In genomic region chr11:68691321-68692009, GRCm38 (mm10) we compare ENCODE assay signal across 8 mouse cellular contexts. TPM values are rescaled to one million over a fixed set of nuclear protein-coding genes. Genes with fewer than 3 reads are reported as not detected.
DNase-seq lines count a peak whose midpoint lies in the region; ATAC-seq and TF ChIP-seq lines count a peak whose summit lies in the region.

TSS of gene Myh10 (plus strand) at chr11:68691559.

- H3K36me3 ChIP-seq in CH12.LX (replicated peaks in 1 of 2; ENCODE audit: control insufficient read depth in 1 of 2, insufficient read depth in 1 of 2, low read length in 1 of 2) (no peaks in the 10 kb centered on the region), myocyte (ENCODE audit: control insufficient read depth, insufficient read depth) (no peaks in the 10 kb centered on the region)
- peaks cover 5% of the 10 kb centered on the region for H3K36me3 ChIP-seq in forebrain, embryonic 10.5 days (replicated peaks)
- no peaks in the 10 kb centered on the region for H3K36me3 ChIP-seq in heart, embryonic 14.5 days (ENCODE audit: control insufficient read depth, insufficient read depth, low read length)
- H3K36me3 ChIP-seq in liver, embryonic 11.5 days (ENCODE audit: control insufficient read depth, insufficient read depth, low read length): no peaks in the 10 kb centered on the region

- under 1% methylated on average over 51 of the region's 51 CpGs for WGBS in forebrain, embryonic 10.5 days
- WGBS in heart, embryonic 14.5 days: 0% methylated on average over 51 of the region's 51 CpGs
- WGBS in liver, embryonic 11.5 days: under 1% methylated on average over 51 of the region's 51 CpGs

- H3K4me3 ChIP-seq in CH12.LX (replicated peaks in 1 of 3; ENCODE audit: low read depth in 2 of 3, low read length in 2 of 3, poor library complexity in 1 of 3) (peak within 1 kb of the TSS in 2 of 3 experiments; percentile 2 to 32), myocyte (peak within 1 kb of the TSS; percentile 65)
- peak within 1 kb of the TSS; percentile 79 for H3K4me3 ChIP-seq in forebrain, embryonic 10.5 days
- H3K4me3 ChIP-seq in heart, embryonic 14.5 days (ENCODE audit: control insufficient read depth in 1 of 2, insufficient read depth in 1 of 2, low read depth in 1 of 2, low read length in 2 of 2): peak within 1 kb of the TSS; percentile 89 to 97
- peak within 1 kb of the TSS; percentile 87 for H3K4me3 ChIP-seq in liver, embryonic 11.5 days (ENCODE audit: low read depth, low read length)

- in situ Hi-C loops in CH12.LX (cut with MboI; ENCODE audit: low pct_ligation_motif_present, low pct_unique_long_range_greater_than_20kb, low sequenced_read_pairs): no loop called here

- no peak within 1 kb of the TSS for H3K27ac ChIP-seq in CH12.LX (ENCODE audit: insufficient read depth, low read depth)
- H3K27ac ChIP-seq in forebrain, embryonic 10.5 days: peak within 1 kb of the TSS; percentile 94
- H3K27ac ChIP-seq in heart, embryonic 14.5 days (replicated peaks in 1 of 2; ENCODE audit: control insufficient read depth in 1 of 2, insufficient read depth in 1 of 2, low read depth in 2 of 2, low read length in 2 of 2): peak within 1 kb of the TSS; percentile 98 to 99
- H3K27ac ChIP-seq in liver, embryonic 11.5 days (ENCODE audit: low read depth, low read length): peak within 1 kb of the TSS; percentile 91

- H3K4me1 ChIP-seq in CH12.LX (ENCODE audit: control insufficient read depth in 1 of 2, insufficient read depth in 2 of 2): peaks cover 3 to 5% of the 10 kb centered on the region in 2 experiments; a peak in 1 of 4 replicates
- peaks cover 40% of the 10 kb centered on the region for H3K4me1 ChIP-seq in forebrain, embryonic 10.5 days
- H3K4me1 ChIP-seq in heart, embryonic 14.5 days (ENCODE audit: control insufficient read depth in 2 of 2, insufficient read depth in 2 of 2, low read length in 2 of 2): peaks cover 8 to 19% of the 10 kb centered on the region in 2 experiments
- peaks cover 22% of the 10 kb centered on the region for H3K4me1 ChIP-seq in liver, embryonic 11.5 days (replicated peaks; ENCODE audit: control insufficient read depth, insufficient read depth, low read length)

- ATAC-seq in heart, embryonic 14.5 days (ENCODE audit: insufficient number of reproducible peaks, insufficient read depth, low FRiP score, low read depth): peak; percentile 98
- ATAC-seq in liver, embryonic 11.5 days (replicated peaks; ENCODE audit: low FRiP score): peak; percentile 98

- peak; percentile 45 for DNase-seq in CH12.LX (ENCODE audit: extremely low read depth)
- DNase-seq in c-Kit-positive CD71-positive TER-119-negative erythroid progenitor cells, embryonic 14.5 days (ENCODE audit: low read depth): peak; percentile 100
- DNase-seq in forebrain, embryonic 10.5 days (ENCODE audit: extremely low spot score, low spot score): peak; percentile 91
- DNase-seq in kidney, postnatal 10 days: peak; percentile 100
- DNase-seq in liver, embryonic 11.5 days (ENCODE audit: low spot score): peak; percentile 96
- peak; percentile 96 to 97 for DNase-seq in spleen, postnatal 4 days (ENCODE audit: low spot score in 2 of 2)

- H3ac ChIP-seq in myocyte (ENCODE audit: control insufficient read depth, insufficient read length): peak within 1 kb of the TSS; percentile 53

- H3K4me2 ChIP-seq in CH12.LX (ENCODE audit: insufficient read depth, low read depth, poor library complexity, severe bottlenecking) (peak within 1 kb of the TSS; percentile 23; the same call in 1 of the 2 replicates), myocyte (ENCODE audit: low read depth) (peak within 1 kb of the TSS; percentile 96)
- peak within 1 kb of the TSS; percentile 88 for H3K4me2 ChIP-seq in heart, embryonic 14.5 days (ENCODE audit: low read length)
- peak within 1 kb of the TSS; percentile 99 for H3K4me2 ChIP-seq in liver, embryonic 11.5 days

- H3K79me2 ChIP-seq in CH12.LX (replicated peaks; ENCODE audit: control insufficient read depth, extremely low read depth, insufficient read depth, poor library complexity, severe bottlenecking) (no peaks in the 10 kb centered on the region), myocyte (ENCODE audit: control insufficient read depth, insufficient read depth) (peaks cover 39% of the 10 kb centered on the region)

- no peak for TF ChIP-seq RAD21 in CH12.LX (IDR thresholded peaks at IDR 0.05; ENCODE audit: low read depth, low read length)

- no peak for TF ChIP-seq CTCF in CH12.LX (conservative IDR thresholded peaks at IDR 0.05 in 1 of 2, IDR thresholded peaks at IDR 0.05 in 1 of 2; ENCODE audit: low read depth in 2 of 2, low read length in 2 of 2)

- peaks cover 4% of the 10 kb centered on the region for H3K27me3 ChIP-seq in CH12.LX (replicated peaks)
- H3K27me3 ChIP-seq in forebrain, embryonic 10.5 days (ENCODE audit: poor library complexity, severe bottlenecking): no peaks in the 10 kb centered on the region
- H3K27me3 ChIP-seq in heart, embryonic 14.5 days (ENCODE audit: control insufficient read depth, insufficient read depth, low read length): no peaks in the 10 kb centered on the region
- H3K27me3 ChIP-seq in liver, embryonic 11.5 days (replicated peaks; ENCODE audit: control insufficient read depth, insufficient read depth, low read length): no peaks in the 10 kb centered on the region; the same call in 1 of the 2 replicates
- H3K27me3 ChIP-seq in myocyte (ENCODE audit: control insufficient read depth, insufficient read depth, insufficient read length): no peaks in the 10 kb centered on the region

- dilution Hi-C loops in CH12.LX (cut with MboI; ENCODE audit: extremely low pct_ligation_motif_present, extremely low pct_unique_long_range_greater_than_20kb, low sequenced_read_pairs): no loop called here

- TF ChIP-seq EP300 in CH12.LX (IDR thresholded peaks at IDR 0.05; ENCODE audit: low read length): no peak

- TF ChIP-seq POLR2A in CH12.LX (IDR thresholded peaks at IDR 0.05; ENCODE audit: low read depth, low read length): no peak
- peak; percentile 91 for TF ChIP-seq POLR2A in myocyte (IDR thresholded peaks at IDR 0.05; ENCODE audit: insufficient read length, low read depth)

- peaks cover 5% of the 10 kb centered on the region for H3K9me3 ChIP-seq in CH12.LX (replicated peaks; ENCODE audit: low read length)
- H3K9me3 ChIP-seq in forebrain, embryonic 10.5 days: no peaks in the 10 kb centered on the region
- H3K9me3 ChIP-seq in heart, embryonic 14.5 days (ENCODE audit: control insufficient read depth, low read length): no peaks in the 10 kb centered on the region
- H3K9me3 ChIP-seq in liver, embryonic 11.5 days (ENCODE audit: control insufficient read depth, low read length): no peaks in the 10 kb centered on the region

- H3K9ac ChIP-seq in CH12.LX (ENCODE audit: insufficient read depth, low read depth): no peak within 1 kb of the TSS
- peak within 1 kb of the TSS; percentile 99 for H3K9ac ChIP-seq in heart, embryonic 14.5 days (ENCODE audit: low read length)
- peak within 1 kb of the TSS; percentile 89 for H3K9ac ChIP-seq in liver, embryonic 11.5 days (ENCODE audit: low read depth, low read length)

TF ChIP-seq in CH12.LX, 34 proteins besides CTCF, POLR2A, EP300 and RAD21:
- TF ChIP-seq IRF4 (IDR thresholded peaks at IDR 0.05; ENCODE audit: low read depth, low read length): no peak
- no peak for TF ChIP-seq ZNF384 (IDR thresholded peaks at IDR 0.05; ENCODE audit: low read depth, low read length)
- TF ChIP-seq USF2 (conservative IDR thresholded peaks at IDR 0.05; ENCODE audit: low read depth, low read length): no peak
- TF ChIP-seq SIN3A (IDR thresholded peaks at IDR 0.05; ENCODE audit: low read length): no peak
- TF ChIP-seq MAX (IDR thresholded peaks at IDR 0.05; ENCODE audit: low read length): no peak
- no peak for TF ChIP-seq POLR2AphosphoS2 (IDR thresholded peaks at IDR 0.05; ENCODE audit: low read depth, low read length)
- TF ChIP-seq MAZ (IDR thresholded peaks at IDR 0.05; ENCODE audit: low read depth, low read length): no peak
- TF ChIP-seq MYC (IDR thresholded peaks at IDR 0.05; ENCODE audit: low read depth, low read length): no peak

TF ChIP-seq in myocyte, 11 proteins besides CTCF, POLR2A, EP300 and RAD21:
- TF ChIP-seq POLR2AphosphoS2 (IDR thresholded peaks at IDR 0.05; ENCODE audit: insufficient read length, low read depth) (peak; percentile 87), MYOD1 (IDR thresholded peaks at IDR 0.05; ENCODE audit: control insufficient read depth in 1 of 3, insufficient read length in 2 of 3, low read depth in 2 of 3) (peak in 2 of 3 experiments; percentile 9 to 34), MAX (IDR thresholded peaks at IDR 0.05; ENCODE audit: low read depth) (no peak), MYOG (IDR thresholded peaks at IDR 0.05; ENCODE audit: control insufficient read depth in 1 of 3, insufficient read depth in 1 of 3, insufficient read length in 2 of 3, low read depth in 2 of 3) (peak in 2 of 3 experiments; percentile 5 to 20), CEBPB (IDR thresholded peaks at IDR 0.05; ENCODE audit: insufficient read depth, poor library complexity, severe bottlenecking) (no peak), REST (IDR thresholded peaks at IDR 0.05; ENCODE audit: insufficient read depth, insufficient read length) (no peak), E2F4 (IDR thresholded peaks at IDR 0.05; ENCODE audit: insufficient read depth) (peak; percentile 2)
TF ChIP-seq in myocyte: peak in this region for 4.

RNA-seq across cellular contexts. Expression of gene Myh10, which starts in this region (rescaled TPM):
- total RNA-seq in CH12.LX (2012; rRNA removed): 0.38 and 0.46 TPM in 2 replicates
- 0.62 and 1.1 TPM in 2 replicates for total RNA-seq in CH12.LX (2014; rRNA removed)
- polyA plus RNA-seq in CH12.LX (2012; ENCODE audit: insufficient read length, low read depth): 2.7 and 3.1 TPM in 2 replicates
- polyA plus RNA-seq in forebrain, embryonic 10.5 days (2016; fragmentation: Nextera tagmentation; extraction: Ambion mirVana): 161 and 167 TPM in 2 replicates
- 120 and 122 TPM in 2 replicates for polyA plus RNA-seq in heart, embryonic 14.5 days (2014; fragmentation: Nextera tagmentation; extraction: Ambion mirVana)
- polyA plus RNA-seq in liver, embryonic 11.5 days (2014; fragmentation: Nextera tagmentation; extraction: Ambion mirVana): 70.3 and 76.5 TPM in 2 replicates
- 20.9 TPM for polyA plus RNA-seq in myocyte (2012; fragmentation: generic; extraction: Trizol)

Comparison
In these comparisons a context has a peak if more than half of its experiments do, and no peak if none do; other contexts are left out.
1. DNase-seq: peak in every context shown above with its lines; median percentile 100 in c-Kit-positive CD71-positive TER-119-negative erythroid progenitor cells, embryonic 14.5 days; 100 in kidney, postnatal 10 days; 96 in spleen, postnatal 4 days; 96 in liver, embryonic 11.5 days; 91 in forebrain, embryonic 10.5 days; 45 in CH12.LX.
2. H3K4me2 ChIP-seq: peak in every context shown above with its lines; median percentile 99 in liver, embryonic 11.5 days; 96 in myocyte; 88 in heart, embryonic 14.5 days; 23 in CH12.LX.
3. H3K4me3 ChIP-seq: peak in every context shown above with its lines; median percentile 93 in heart, embryonic 14.5 days; 87 in liver, embryonic 11.5 days; 79 in forebrain, embryonic 10.5 days; 65 in myocyte; 17 in CH12.LX.